23 mouse cellular contexts compared by ENCODE assay signal in the genomic region with DNA sequence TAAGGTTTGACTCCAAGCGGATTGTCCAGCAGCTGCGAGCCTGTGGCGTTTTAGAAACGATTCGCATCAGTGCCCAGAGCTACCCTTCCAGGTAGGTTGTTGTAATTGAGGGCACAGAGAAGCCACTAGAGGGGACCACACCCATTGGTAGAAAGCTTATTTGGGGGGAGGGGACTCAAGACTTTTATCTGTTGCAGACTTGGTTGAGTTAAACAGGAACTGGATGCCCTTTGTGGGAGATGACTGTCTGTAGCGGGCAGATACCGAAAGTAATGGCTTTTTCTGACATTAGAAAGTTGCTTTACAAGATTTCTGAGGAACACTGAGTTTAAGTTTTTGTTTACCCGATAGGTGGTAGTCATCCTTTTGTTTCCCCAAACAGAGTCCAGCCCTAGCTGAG. TPM values are rescaled to one million over a fixed set of nuclear protein-coding genes. Genes with fewer than 3 reads are reported as not detected.
DNase-seq lines count a peak whose midpoint lies in the region; ATAC-seq and TF ChIP-seq lines count a peak whose summit lies in the region.
"Had no signal": no experiment of that assay in that cellular context is flagged by ENCODE, and none has a peak within 500 bp of the region (broad histone marks: within the 10 kb centered on the region; RNA-seq: fewer than 3 reads in every experiment).

No protein-coding gene starts in this region.

- intact Hi-C loops in gastrocnemius, postnatal 36 days (cut with DNase I), result no loop called here

- H3K27ac ChIP-seq in layer of hippocampus, adult 2 months, result no peak overlapping the region
- H3K27ac ChIP-seq: embryonic facial prominence, embryonic 12.5 days; heart, embryonic 13.5 days; hindbrain, embryonic 12.5 days had no signal

- no peak overlapping the region for H3K4me3 ChIP-seq in layer of hippocampus, adult 2 months
- H3K4me3 ChIP-seq: embryonic facial prominence, embryonic 12.5 days; heart, embryonic 13.5 days; hindbrain, embryonic 12.5 days had no signal

- TF ChIP-seq CTCF in layer of hippocampus, adult 2 months (conservative IDR thresholded peaks at IDR 0.05), result no peak

- no peak for DNase-seq in gastrocnemius, postnatal 36 days
- no peak for DNase-seq in layer of hippocampus, adult 2 months (ENCODE audit: low spot score in 2 of 2)
- no peak for DNase-seq in right cerebral cortex, adult 2 months (ENCODE audit: low spot score in 2 of 2)
- DNase-seq in kidney, postnatal 10 days, result no peak
- DNase-seq: adrenal gland, postnatal 10 days; B cell, adult 2 months; cerebellum, adult 11 months; cerebellum, adult 8-10 months; cerebellum, postnatal 14 days; gastrocnemius, postnatal 14 days; heart, postnatal 36 days; kidney, adult 2 months had no signal

- peak; percentile 68 for ATAC-seq in CD4-positive, CD25-positive, alpha-beta regulatory T cell, adult 4 months
- peak; percentile 66 for ATAC-seq in activated CD4-positive, CD25-positive, alpha-beta regulatory T cell, adult 4 months
- ATAC-seq in megakaryocyte progenitor cell, adult 5-6 weeks (replicated peaks; ENCODE audit: poor library complexity), result peak; percentile 56
- ATAC-seq: forebrain, embryonic 16.5 days; hindbrain, embryonic 16.5 days; intestine, embryonic 16.5 days; Patski had no signal

RNA-seq across cellular contexts. Expression of a gene that starts 34.5 kb away (rescaled TPM):
- polyA plus RNA-seq in CD4-positive, CD25-positive, alpha-beta regulatory T cell, adult 4 months (2017; shearing (Covaris generic)), result 10 to 100 TPM in 1 of 2 experiments, 1 to 10 TPM in 1; 9.0 to 11.3 TPM
- 10 to 100 TPM in 1 of 2 experiments, 1 to 10 TPM in 1; 7.4 to 10.3 TPM for polyA plus RNA-seq in activated CD4-positive, CD25-positive, alpha-beta regulatory T cell, adult 4 months (2017; shearing (Covaris generic))
- 0.51 and 0.67 TPM in 2 replicates for total RNA-seq in megakaryocyte progenitor cell, adult 5-6 weeks (2015)
- 1.00 and 2.1 TPM in 2 replicates for total RNA-seq in megakaryocyte progenitor cell, adult 5-6 weeks (2017)
- 10 to 100 TPM in 1 of 2 experiments, 1 to 10 TPM in 1; 8.7 to 14.8 TPM for total RNA-seq in gastrocnemius, postnatal 36 days (2021)
- 100 to 1,000 TPM; 125 to 127 TPM for total RNA-seq in layer of hippocampus, adult 2 months (2021)

RNA-seq across cellular contexts. Expression of a gene that starts 39.7 kb away (rescaled TPM):
- polyA plus RNA-seq in CD4-positive, CD25-positive, alpha-beta regulatory T cell, adult 4 months (2017; shearing (Covaris generic)), result 1 to 10 TPM in 1 of 2 experiments, not detected in 1; 1.1 TPM
- polyA plus RNA-seq in activated CD4-positive, CD25-positive, alpha-beta regulatory T cell, adult 4 months (2017; shearing (Covaris generic)), result not detected
- 0.10 and 0.27 TPM in 2 replicates for total RNA-seq in megakaryocyte progenitor cell, adult 5-6 weeks (2015)
- 0.04 and 0.34 TPM in 2 replicates for total RNA-seq in megakaryocyte progenitor cell, adult 5-6 weeks (2017)
- total RNA-seq in gastrocnemius, postnatal 36 days (2021), result 1 to 10 TPM; 7.3 to 9.9 TPM
- total RNA-seq in layer of hippocampus, adult 2 months (2021), result under 1 TPM; 0.59 to 0.81 TPM
- total RNA-seq: granulocyte monocyte progenitor cell, adult 5-6 weeks had no signal

Comparison
In these comparisons a context has a peak if more than half of its experiments do, and no peak if none do; other contexts are left out.
1. RNA of a gene that starts 34.5 kb away (total RNA-seq): 125 to 127 TPM in layer of hippocampus, adult 2 months; 8.7 to 14.8 TPM in gastrocnemius, postnatal 36 days and 0.51 to 2.1 TPM in megakaryocyte progenitor cell, adult 5-6 weeks; every median in the first group is over 4 times any median in the second.
2. RNA of a gene that starts 39.7 kb away (total RNA-seq): 7.3 to 9.9 TPM in gastrocnemius, postnatal 36 days; 0.59 to 0.81 TPM in layer of hippocampus, adult 2 months and 0.04 to 0.34 TPM in megakaryocyte progenitor cell, adult 5-6 weeks; every median in the first group is over 4 times any median in the second.
3. Peak in every context shown above with its lines, with median percentiles within 50 percentile points of each other: ATAC-seq.